Mouse (Mus musculus): ENCODE measurements around the gene Arg2. TPM values are rescaled to one million over a fixed set of nuclear protein-coding genes. Genes with fewer than 3 reads are reported as not detected.

Gene Arg2
- polyA plus RNA-seq, 1 experiment from 2014 or later, result 1.4 TPM

DNA sequence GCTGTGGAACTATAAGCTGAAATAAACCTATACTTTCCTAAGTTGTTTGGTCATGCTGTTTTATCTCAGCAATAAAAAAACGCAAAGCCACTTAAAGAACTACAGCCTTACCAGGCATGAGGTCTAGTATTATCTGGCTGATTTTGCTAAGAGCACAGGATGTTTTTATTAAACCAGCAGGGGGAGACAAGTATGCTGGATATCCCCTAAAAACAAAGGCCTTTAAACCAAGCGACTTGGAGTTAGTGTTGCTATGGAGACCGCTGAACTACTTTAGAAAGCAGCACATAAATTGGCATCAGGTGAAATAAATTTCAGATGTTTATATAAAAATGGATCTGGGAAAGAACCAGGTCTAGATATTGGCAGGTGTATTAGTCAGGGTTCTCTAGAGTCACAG, 7.8 kb upstream of the Arg2 start:
- Histone ChIP-seq H3K27me3 (ENCODE audit: control insufficient read depth, insufficient read depth, low read length) (no peaks in the 10 kb centered on the region), H3K9ac (replicated peaks; ENCODE audit: low read depth, low read length) (no peak overlapping the region), H3K4me2 (replicated peaks; ENCODE audit: low read depth, low read length) (no peak overlapping the region), H3K4me1 (ENCODE audit: control insufficient read depth, insufficient read depth, low read length) (no peaks in the 10 kb centered on the region), H3K36me3 (ENCODE audit: control insufficient read depth, insufficient read depth, low read length) (no peaks in the 10 kb centered on the region), H3K27ac (ENCODE audit: low read length) (no peak overlapping the region), H3K4me3 (ENCODE audit: low read depth, low read length) (no peak overlapping the region), H3K9me3 (ENCODE audit: control insufficient read depth, low read depth, low read length) (no peaks in the 10 kb centered on the region)
- ATAC-seq (ENCODE audit: insufficient number of reproducible peaks, insufficient read depth, low FRiP score, low read depth), result no peak
- WGBS, result 32% methylated on average over 3 of the region's 3 CpGs

DNA sequence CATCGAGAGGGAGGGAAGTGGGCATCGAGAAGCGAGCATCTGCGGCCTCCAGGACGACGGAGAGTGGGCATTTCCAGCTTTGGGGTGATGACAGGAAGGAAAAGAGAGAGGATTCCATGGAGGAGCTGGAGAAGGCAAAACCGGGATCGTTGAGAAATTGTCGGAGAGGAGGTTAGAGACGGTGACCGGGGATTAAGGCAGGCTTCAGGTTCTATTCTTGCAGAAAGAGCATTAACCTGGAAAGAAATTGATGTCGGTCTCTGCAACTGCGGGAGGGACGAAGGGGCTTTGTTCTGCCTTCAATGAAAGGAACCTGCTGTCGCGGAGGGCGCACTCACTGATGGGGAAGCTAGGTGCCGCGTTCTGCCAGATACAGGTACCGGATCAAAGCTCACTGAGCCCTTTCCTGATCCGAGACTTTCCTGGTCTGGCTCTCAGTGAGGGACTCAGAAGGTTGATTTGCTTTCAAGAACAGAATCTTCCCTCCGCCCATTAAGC, 650 bp downstream of the Arg2 start:
- no peaks in the 10 kb centered on the region for H3K9me3 ChIP-seq (ENCODE audit: control insufficient read depth, low read depth, low read length)
- peak overlapping the region; percentile 40 for H3K4me3 ChIP-seq (ENCODE audit: low read depth, low read length)
- H3K36me3 ChIP-seq (ENCODE audit: control insufficient read depth, insufficient read depth, low read length), result no peaks in the 10 kb centered on the region
- WGBS, result 2% methylated on average over 22 of the region's 22 CpGs
- no peak overlapping the region for H3K27ac ChIP-seq (ENCODE audit: low read length)
- H3K9ac ChIP-seq (replicated peaks; ENCODE audit: low read depth, low read length), result no peak overlapping the region
- peak overlapping the region; percentile 93 for H3K4me2 ChIP-seq (replicated peaks; ENCODE audit: low read depth, low read length)
- H3K27me3 ChIP-seq (ENCODE audit: control insufficient read depth, insufficient read depth, low read length), result peaks cover 15% of the 10 kb centered on the region
- no peak for ATAC-seq (ENCODE audit: insufficient number of reproducible peaks, insufficient read depth, low FRiP score, low read depth)
- H3K4me1 ChIP-seq (ENCODE audit: control insufficient read depth, insufficient read depth, low read length), result 0 out of 2 replicates have a peak, but pooled peaks cover 5% of the 10 kb centered on the region

DNA sequence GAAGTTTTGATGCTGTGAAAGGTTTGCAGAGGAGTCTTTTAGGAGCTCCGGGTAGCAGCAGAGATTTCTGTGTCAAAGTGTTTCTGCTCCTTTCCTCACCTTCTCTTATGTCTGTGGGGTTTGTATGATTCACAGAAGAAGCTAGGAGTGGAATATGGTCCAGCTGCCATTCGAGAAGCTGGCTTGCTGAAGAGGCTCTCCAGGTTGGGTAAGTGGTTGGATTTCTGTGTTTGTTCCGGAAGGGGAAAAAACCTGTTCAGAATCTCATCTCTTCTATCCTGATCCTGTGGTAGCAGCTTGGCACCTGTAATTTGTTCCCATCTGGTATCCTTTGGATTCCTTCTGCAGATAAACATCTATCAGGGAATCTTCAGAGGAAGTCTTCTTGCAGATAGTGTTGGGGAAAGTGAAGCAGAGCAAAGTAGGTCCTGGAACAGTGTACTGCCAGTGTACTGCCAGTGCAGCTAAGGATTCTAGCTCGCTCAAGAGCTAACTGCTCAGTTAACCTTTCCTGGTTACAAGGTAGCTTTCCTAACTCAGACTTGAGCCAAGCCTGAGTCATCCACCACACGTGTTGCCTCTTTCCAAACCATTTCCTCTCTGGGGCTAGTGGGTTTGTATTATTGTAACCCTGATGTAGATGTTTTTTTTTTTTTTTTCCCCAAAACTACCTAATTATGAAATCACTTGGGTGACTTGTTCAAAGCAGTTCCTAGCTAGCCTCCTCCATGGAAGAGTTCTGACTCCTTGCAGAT, 1.3 kb downstream of the Arg2 start:
- 0 out of 2 replicates have a peak, but pooled peaks cover 5% of the 10 kb centered on the region for H3K4me1 ChIP-seq (ENCODE audit: control insufficient read depth, insufficient read depth, low read length)
- 26% methylated on average over 5 of the region's 5 CpGs for WGBS
- H3K9me3 ChIP-seq (ENCODE audit: control insufficient read depth, low read depth, low read length), result no peaks in the 10 kb centered on the region
- peaks cover 15% of the 10 kb centered on the region for H3K27me3 ChIP-seq (ENCODE audit: control insufficient read depth, insufficient read depth, low read length)
- no peaks in the 10 kb centered on the region for H3K36me3 ChIP-seq (ENCODE audit: control insufficient read depth, insufficient read depth, low read length)
- H3K4me2 ChIP-seq (replicated peaks; ENCODE audit: low read depth, low read length), result 0 out of 2 replicates have a peak overlapping the region, but pooled peaks have one; percentile 93
- no peak overlapping the region for H3K4me3 ChIP-seq (ENCODE audit: low read depth, low read length)
- no peak for ATAC-seq (ENCODE audit: insufficient number of reproducible peaks, insufficient read depth, low FRiP score, low read depth)
- H3K9ac ChIP-seq (replicated peaks; ENCODE audit: low read depth, low read length), result no peak overlapping the region
- H3K27ac ChIP-seq (ENCODE audit: low read length), result no peak overlapping the region

DNA sequence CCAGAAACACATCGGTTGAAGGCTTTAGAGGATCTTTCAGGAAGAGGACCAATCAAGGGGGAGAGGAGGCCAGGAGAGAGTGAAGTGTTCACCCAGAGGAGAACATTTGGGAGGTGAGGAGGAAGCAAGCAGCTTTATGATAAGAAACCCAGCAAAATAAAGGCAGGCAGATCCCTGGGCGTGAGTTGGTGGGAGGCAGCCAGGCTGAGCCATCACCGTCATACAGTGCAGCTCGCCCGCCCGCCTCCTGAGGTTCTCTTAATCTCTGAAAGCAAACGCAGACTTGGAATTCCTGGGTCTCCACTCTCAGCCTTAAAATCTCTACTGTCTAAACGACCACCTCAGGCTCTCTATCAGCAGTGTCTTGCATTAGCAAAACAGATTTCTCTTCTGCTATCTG, 4.1 kb downstream of the Arg2 start:
- Histone ChIP-seq H3K4me1 (ENCODE audit: control insufficient read depth, insufficient read depth, low read length) (0 out of 2 replicates have a peak, but pooled peaks cover 5% of the 10 kb centered on the region), H3K27me3 (ENCODE audit: control insufficient read depth, insufficient read depth, low read length) (peaks cover 15% of the 10 kb centered on the region), H3K27ac (ENCODE audit: low read length) (no peak overlapping the region), H3K4me3 (ENCODE audit: low read depth, low read length) (no peak overlapping the region), H3K4me2 (replicated peaks; ENCODE audit: low read depth, low read length) (no peak overlapping the region), H3K36me3 (ENCODE audit: control insufficient read depth, insufficient read depth, low read length) (no peaks in the 10 kb centered on the region), H3K9ac (replicated peaks; ENCODE audit: low read depth, low read length) (no peak overlapping the region), H3K9me3 (ENCODE audit: control insufficient read depth, low read depth, low read length) (no peaks in the 10 kb centered on the region)
- no peak for ATAC-seq (ENCODE audit: insufficient number of reproducible peaks, insufficient read depth, low FRiP score, low read depth)
- 28% methylated on average over 8 of the region's 8 CpGs for WGBS

DNA sequence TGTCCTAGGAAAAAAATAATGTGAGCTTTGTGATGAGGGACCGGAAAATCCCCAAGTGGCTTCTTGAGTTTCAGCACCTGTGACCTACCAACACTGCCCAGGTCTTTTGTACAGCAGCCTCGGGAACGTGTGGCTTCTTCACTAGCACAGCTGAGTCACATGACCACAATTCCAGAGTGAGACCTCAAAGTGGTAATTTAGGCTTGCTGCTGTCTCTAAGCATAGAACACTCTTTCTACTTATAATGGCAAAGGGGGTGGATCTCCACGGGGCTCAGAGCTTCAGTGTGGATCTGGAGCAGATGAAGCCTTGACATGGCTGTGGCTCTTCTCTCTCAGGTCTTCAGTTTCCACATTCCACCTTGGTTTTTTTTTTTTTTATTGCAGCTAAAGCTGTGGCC, 4.5 kb downstream of the Arg2 start:
- H3K9ac ChIP-seq (replicated peaks; ENCODE audit: low read depth, low read length), result no peak overlapping the region
- no peaks in the 10 kb centered on the region for H3K9me3 ChIP-seq (ENCODE audit: control insufficient read depth, low read depth, low read length)
- no peak overlapping the region for H3K4me3 ChIP-seq (ENCODE audit: low read depth, low read length)
- no peak for ATAC-seq (ENCODE audit: insufficient number of reproducible peaks, insufficient read depth, low FRiP score, low read depth)
- H3K27me3 ChIP-seq (ENCODE audit: control insufficient read depth, insufficient read depth, low read length), result peaks cover 15% of the 10 kb centered on the region
- H3K27ac ChIP-seq (ENCODE audit: low read length), result no peak overlapping the region
- 0 out of 2 replicates have a peak, but pooled peaks cover 5% of the 10 kb centered on the region for H3K4me1 ChIP-seq (ENCODE audit: control insufficient read depth, insufficient read depth, low read length)
- no peak overlapping the region for H3K4me2 ChIP-seq (replicated peaks; ENCODE audit: low read depth, low read length)
- H3K36me3 ChIP-seq (ENCODE audit: control insufficient read depth, insufficient read depth, low read length), result no peaks in the 10 kb centered on the region
- 37% methylated on average over 4 of the region's 4 CpGs for WGBS

GRCm38 (mm10) chr12:79136949-79137348, 6.4 kb downstream of the Arg2 start:
- Histone ChIP-seq H3K27me3 (ENCODE audit: control insufficient read depth, insufficient read depth, low read length) (peaks cover under 1% of the 10 kb centered on the region; the same call in 1 of the 2 replicates), H3K36me3 (ENCODE audit: control insufficient read depth, insufficient read depth, low read length) (no peaks in the 10 kb centered on the region), H3K9me3 (ENCODE audit: control insufficient read depth, low read depth, low read length) (no peaks in the 10 kb centered on the region), H3K4me1 (ENCODE audit: control insufficient read depth, insufficient read depth, low read length) (no peaks in the 10 kb centered on the region), H3K4me3 (ENCODE audit: low read depth, low read length) (no peak overlapping the region), H3K9ac (replicated peaks; ENCODE audit: low read depth, low read length) (no peak overlapping the region), H3K27ac (ENCODE audit: low read length) (no peak overlapping the region), H3K4me2 (replicated peaks; ENCODE audit: low read depth, low read length) (no peak overlapping the region)
- WGBS, result 70% methylated on average over 7 of the region's 7 CpGs
- ATAC-seq (ENCODE audit: insufficient number of reproducible peaks, insufficient read depth, low FRiP score, low read depth), result no peak

DNA sequence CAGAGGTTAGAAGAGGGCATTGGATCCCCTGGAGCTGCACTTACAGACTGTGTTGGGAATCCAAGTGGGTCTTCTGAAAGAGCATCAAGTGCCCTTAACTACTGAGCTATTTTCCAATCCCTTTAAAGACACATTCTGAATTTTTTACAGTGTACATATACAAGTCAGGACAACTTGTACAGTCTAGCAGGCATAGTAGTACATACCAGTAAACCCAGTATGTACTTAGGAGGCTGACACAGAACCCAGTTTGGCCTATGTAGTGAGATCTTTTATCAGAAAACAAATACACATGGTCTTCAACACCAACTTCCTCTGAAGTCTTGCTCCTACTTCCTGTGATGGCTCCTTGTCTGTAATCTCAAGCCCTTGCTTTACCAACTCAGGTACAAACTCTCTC, 8.4 kb downstream of the Arg2 start:
- no peak for ATAC-seq (ENCODE audit: insufficient number of reproducible peaks, insufficient read depth, low FRiP score, low read depth)
- Histone ChIP-seq H3K9me3 (ENCODE audit: control insufficient read depth, low read depth, low read length) (no peaks in the 10 kb centered on the region), H3K36me3 (ENCODE audit: control insufficient read depth, insufficient read depth, low read length) (no peaks in the 10 kb centered on the region), H3K27me3 (ENCODE audit: control insufficient read depth, insufficient read depth, low read length) (no peaks in the 10 kb centered on the region), H3K9ac (replicated peaks; ENCODE audit: low read depth, low read length) (no peak overlapping the region), H3K27ac (ENCODE audit: low read length) (no peak overlapping the region), H3K4me2 (replicated peaks; ENCODE audit: low read depth, low read length) (no peak overlapping the region), H3K4me1 (ENCODE audit: control insufficient read depth, insufficient read depth, low read length) (no peaks in the 10 kb centered on the region), H3K4me3 (ENCODE audit: low read depth, low read length) (no peak overlapping the region)

DNA sequence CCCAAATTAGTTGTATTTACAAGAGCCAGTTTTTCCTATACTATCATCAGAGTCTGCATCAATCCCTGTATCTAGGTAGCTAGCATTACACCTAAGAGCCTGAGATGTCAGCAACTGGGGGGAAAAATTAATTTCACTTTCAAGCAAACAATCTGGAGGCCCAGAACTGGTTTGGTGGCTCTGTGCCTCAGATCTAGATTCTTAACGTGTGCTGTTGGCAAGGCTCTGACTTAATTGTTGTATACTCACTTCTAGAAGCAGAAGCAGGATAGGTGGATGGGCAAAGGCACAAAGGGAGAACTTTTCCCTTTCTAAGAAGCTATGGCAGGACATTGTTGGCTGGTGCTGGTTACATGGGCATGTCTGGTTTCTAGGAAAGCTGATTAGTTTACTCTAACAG, 8.8 kb downstream of the Arg2 start:
- H3K4me3 ChIP-seq (ENCODE audit: low read depth, low read length), result no peak overlapping the region
- H3K4me2 ChIP-seq (replicated peaks; ENCODE audit: low read depth, low read length), result no peak overlapping the region
- H3K9me3 ChIP-seq (ENCODE audit: control insufficient read depth, low read depth, low read length), result no peaks in the 10 kb centered on the region
- H3K27me3 ChIP-seq (ENCODE audit: control insufficient read depth, insufficient read depth, low read length), result no peaks in the 10 kb centered on the region
- 53% methylated on average over 1 of the region's 1 CpGs for WGBS
- H3K36me3 ChIP-seq (ENCODE audit: control insufficient read depth, insufficient read depth, low read length), result no peaks in the 10 kb centered on the region
- ATAC-seq (ENCODE audit: insufficient number of reproducible peaks, insufficient read depth, low FRiP score, low read depth), result no peak
- no peak overlapping the region for H3K27ac ChIP-seq (ENCODE audit: low read length)
- H3K4me1 ChIP-seq (ENCODE audit: control insufficient read depth, insufficient read depth, low read length), result no peaks in the 10 kb centered on the region
- no peak overlapping the region for H3K9ac ChIP-seq (replicated peaks; ENCODE audit: low read depth, low read length)

GRCm38 (mm10) chr12:79140811-79141210, 10.2 kb downstream of the Arg2 start:
- H3K4me1 ChIP-seq (ENCODE audit: control insufficient read depth, insufficient read depth, low read length), result no peaks in the 10 kb centered on the region
- H3K4me2 ChIP-seq (replicated peaks; ENCODE audit: low read depth, low read length), result no peak overlapping the region
- no peaks in the 10 kb centered on the region for H3K36me3 ChIP-seq (ENCODE audit: control insufficient read depth, insufficient read depth, low read length)
- ATAC-seq (ENCODE audit: insufficient number of reproducible peaks, insufficient read depth, low FRiP score, low read depth), result no peak
- H3K27me3 ChIP-seq (ENCODE audit: control insufficient read depth, insufficient read depth, low read length), result no peaks in the 10 kb centered on the region
- no peak overlapping the region for H3K9ac ChIP-seq (replicated peaks; ENCODE audit: low read depth, low read length)
- no peak overlapping the region for H3K4me3 ChIP-seq (ENCODE audit: low read depth, low read length)
- H3K27ac ChIP-seq (ENCODE audit: low read length), result no peak overlapping the region
- 88% methylated on average over 2 of the region's 2 CpGs for WGBS
- no peaks in the 10 kb centered on the region for H3K9me3 ChIP-seq (ENCODE audit: control insufficient read depth, low read depth, low read length)
